Mouse (Mus musculus) adrenal gland, adult (tissue): ENCODE measurements around the gene Sorcs2.

Experiments
- DNase-seq, 2 experiments: peaks; one replicate each; pipeline ENCODE4 v3.0.0; 2022 to 2023; ENCODE audit warnings: low spot score in 1 of 2; ENCODE audit not compliant: inconsistent age in 2 of 2

Gene Sorcs2

GRCm38 (mm10) chr5:36313353-36314079 is 84.4 kb downstream of the Sorcs2 start:
- peak; percentile 51 to 64 for DNase-seq

- peak; percentile 53 to 79 for DNase-seq
Measured at GRCm38 (mm10) chr5:36312926-36313325, 85.0 kb downstream of the Sorcs2 start.

- no peak for DNase-seq
Measured at GRCm38 (mm10) chr5:36304299-36304980, 93.5 kb downstream of the Sorcs2 start.

GRCm38 (mm10) chr5:36301166-36301565 is 96.8 kb downstream of the Sorcs2 start:
- no peak for DNase-seq

GRCm38 (mm10) chr5:36298049-36298448 is 99.9 kb downstream of the Sorcs2 start:
- DNase-seq, result no peak

- DNase-seq, result no peak
Measured at GRCm38 (mm10) chr5:36297246-36297645, 100.7 kb downstream of the Sorcs2 start.

GRCm38 (mm10) chr5:36293109-36293900 is 104.6 kb downstream of the Sorcs2 start:
- DNase-seq, result peak in 1 of 2 experiments; percentile 45

GRCm38 (mm10) chr5:36292321-36292720 is 105.6 kb downstream of the Sorcs2 start:
- DNase-seq, result no peak

- DNase-seq, result peak; percentile 35 to 80
Measured at GRCm38 (mm10) chr5:36291191-36291590, 106.7 kb downstream of the Sorcs2 start.

- no peak for DNase-seq
Measured at GRCm38 (mm10) chr5:36285405-36285804, 112.5 kb downstream of the Sorcs2 start.

GRCm38 (mm10) chr5:36279896-36280295 is 118.0 kb downstream of the Sorcs2 start:
- DNase-seq, result no peak

GRCm38 (mm10) chr5:36274684-36275394 is 123.1 kb downstream of the Sorcs2 start:
- no peak for DNase-seq

- peak; percentile 32 to 65 for DNase-seq
Measured at GRCm38 (mm10) chr5:36267194-36267769, 130.7 kb downstream of the Sorcs2 start.

GRCm38 (mm10) chr5:36260862-36261261 is 137.1 kb downstream of the Sorcs2 start:
- DNase-seq, result no peak

GRCm38 (mm10) chr5:36259691-36260124 is 138.2 kb downstream of the Sorcs2 start:
- DNase-seq, result no peak

GRCm38 (mm10) chr5:36258387-36259181 is 139.4 kb downstream of the Sorcs2 start:
- DNase-seq, result no peak

- no peak for DNase-seq
Measured at GRCm38 (mm10) chr5:36257008-36257407, 140.9 kb downstream of the Sorcs2 start.

GRCm38 (mm10) chr5:36254642-36255516 is 143.1 kb downstream of the Sorcs2 start:
- no peak for DNase-seq
